Mouse (Mus musculus) embryonic facial prominence, embryonic 12.5 days (tissue): ENCODE results near the gene Cdh22. TPM values are rescaled to one million over a fixed set of nuclear protein-coding genes. Genes with fewer than 3 reads are reported as not detected.
A peak's percentile ranks its signal among the peaks of the same experiment; 100 is the strongest.

Experiments
- ATAC-seq: fragments of 200-750 bp; cut with Nextera tagmentation; 2 replicates; pipeline ENCODE4 v1.8.0; 2017; ENCODE audit not compliant: insufficient number of reproducible peaks, insufficient read depth, low FRiP score, low TSS enrichment
- H3K27ac ChIP-seq: fragments of 300-500 bp; sonication (generic); 2 replicates; pipeline ENCODE4 v1.5.1; 2016; ENCODE audit warnings: mild to moderate bottlenecking
- H3K27me3 ChIP-seq: fragments of 300-500 bp; sonication (generic); 2 replicates; pipeline ENCODE4 v1.6.1; 2016; ENCODE audit warnings: mild to moderate bottlenecking, moderate library complexity
- H3K36me3 ChIP-seq: fragments of 300-500 bp; sonication (generic); 2 replicates; pipeline ENCODE4 v1.6.1; 2016; ENCODE audit warnings: mild to moderate bottlenecking
- H3K4me1 ChIP-seq: fragments of 300-500 bp; sonication (generic); 2 replicates; pipeline ENCODE4 v1.6.1; 2016
- H3K4me2 ChIP-seq: fragments of 300-500 bp; sonication (generic); replicated peaks from 2 replicates; pipeline ENCODE4 v1.6.1; 2016; ENCODE audit warnings: mild to moderate bottlenecking, moderate library complexity
- H3K4me3 ChIP-seq: fragments of 300-500 bp; sonication (generic); 2 replicates; pipeline ENCODE4 v1.5.1; 2016; ENCODE audit warnings: mild to moderate bottlenecking
- H3K9ac ChIP-seq: fragments of 300-500 bp; sonication (generic); 2 replicates; pipeline ENCODE4 v1.6.1; 2016; ENCODE audit warnings: mild to moderate bottlenecking, moderate library complexity
- H3K9me3 ChIP-seq: fragments of 300-500 bp; sonication (generic); 2 replicates; pipeline ENCODE4 v1.6.1; 2016; ENCODE audit warnings: mild to moderate bottlenecking, moderate library complexity
- WGBS: fragments of 180-500 bp; shearing (Covaris S2); methylation state at CpG from one replicate; pipeline ENCODE4 v1.1.7; 2016; 5-methylcytosine and 5-hydroxymethylcytosine counted together
- polyA plus RNA-seq: library from polyadenylated mRNA; unstranded; fragments of >200 nt; fragmentation: Nextera tagmentation; extraction: Ambion mirVana; gene quantifications from 2 replicates; pipeline ENCODE4 v1.2.1, GENCODE M21; 2016

The Cdh22 gene
- polyA plus RNA-seq, 1 experiment from 2014 or later: 1.9 TPM

GRCm38 (mm10) chr2:165166664-165167435 lies 67.8 kb downstream of the Cdh22 start:
- Histone ChIP-seq H3K4me3 (no peak overlapping the region), H3K27me3 (peaks cover 56% of the 10 kb centered on the region), H3K36me3 (no peaks in the 10 kb centered on the region), H3K9ac (no peak overlapping the region), H3K9me3 (no peaks in the 10 kb centered on the region), H3K4me1 (peaks cover 4% of the 10 kb centered on the region; the same call in 1 of the 2 replicates), H3K4me2 (no peak overlapping the region), H3K27ac (no peak overlapping the region)
- 10% methylated on average over 18 of the region's 18 CpGs for WGBS
- no peak for ATAC-seq

- H3K4me3 ChIP-seq: no peak overlapping the region
- H3K36me3 ChIP-seq: no peaks in the 10 kb centered on the region
- H3K9ac ChIP-seq: no peak overlapping the region
- H3K4me2 ChIP-seq: no peak overlapping the region
- H3K27me3 ChIP-seq: peaks cover 41% of the 10 kb centered on the region
- H3K9me3 ChIP-seq: no peaks in the 10 kb centered on the region
- no peak overlapping the region for H3K27ac ChIP-seq
- WGBS: 6% methylated on average over 5 of the region's 5 CpGs
- ATAC-seq: no peak
- H3K4me1 ChIP-seq: peaks cover 4% of the 10 kb centered on the region; the same call in 1 of the 2 replicates
Measured at GRCm38 (mm10) chr2:165162221-165162620, 72.4 kb downstream of the Cdh22 start.

GRCm38 (mm10) chr2:165160466-165160865 lies 74.2 kb downstream of the Cdh22 start:
- H3K36me3 ChIP-seq: no peaks in the 10 kb centered on the region
- H3K9me3 ChIP-seq: no peaks in the 10 kb centered on the region
- no peak overlapping the region for H3K4me3 ChIP-seq
- WGBS: 14% methylated on average over 5 of the region's 5 CpGs
- peaks cover 27% of the 10 kb centered on the region for H3K27me3 ChIP-seq
- H3K27ac ChIP-seq: no peak overlapping the region
- H3K4me2 ChIP-seq: no peak overlapping the region
- H3K9ac ChIP-seq: no peak overlapping the region
- ATAC-seq: no peak
- H3K4me1 ChIP-seq: no peaks in the 10 kb centered on the region

GRCm38 (mm10) chr2:165159055-165159688 lies 75.5 kb downstream of the Cdh22 start:
- no peak for ATAC-seq
- H3K9me3 ChIP-seq: no peaks in the 10 kb centered on the region
- no peak overlapping the region for H3K4me3 ChIP-seq
- no peaks in the 10 kb centered on the region for H3K4me1 ChIP-seq
- H3K36me3 ChIP-seq: no peaks in the 10 kb centered on the region
- no peak overlapping the region for H3K9ac ChIP-seq
- 0 out of 2 replicates have a peak, but pooled peaks cover 15% of the 10 kb centered on the region for H3K27me3 ChIP-seq
- H3K4me2 ChIP-seq: no peak overlapping the region
- WGBS: 18% methylated on average over 15 of the region's 15 CpGs
- no peak overlapping the region for H3K27ac ChIP-seq

- WGBS: 61% methylated on average over 4 of the region's 4 CpGs
- H3K4me3 ChIP-seq: no peak overlapping the region
- H3K27ac ChIP-seq: no peak overlapping the region
- no peaks in the 10 kb centered on the region for H3K9me3 ChIP-seq
- no peak overlapping the region for H3K4me2 ChIP-seq
- no peak for ATAC-seq
- no peaks in the 10 kb centered on the region for H3K36me3 ChIP-seq
- peaks cover 14% of the 10 kb centered on the region; the same call in 1 of the 2 replicates for H3K27me3 ChIP-seq
- no peaks in the 10 kb centered on the region for H3K4me1 ChIP-seq
- H3K9ac ChIP-seq: no peak overlapping the region
Measured at GRCm38 (mm10) chr2:165158317-165158716, 76.3 kb downstream of the Cdh22 start.

- no peak overlapping the region for H3K27ac ChIP-seq
- H3K36me3 ChIP-seq: no peaks in the 10 kb centered on the region
- H3K27me3 ChIP-seq: peaks cover 16% of the 10 kb centered on the region; the same call in 1 of the 2 replicates
- H3K4me2 ChIP-seq: no peak overlapping the region
- no peak overlapping the region for H3K4me3 ChIP-seq
- no peaks in the 10 kb centered on the region for H3K9me3 ChIP-seq
- ATAC-seq: no peak
- H3K9ac ChIP-seq: no peak overlapping the region
- 64% methylated on average over 11 of the region's 11 CpGs for WGBS
- no peaks in the 10 kb centered on the region for H3K4me1 ChIP-seq
Measured at GRCm38 (mm10) chr2:165157900-165158299, 76.8 kb downstream of the Cdh22 start.

- no peak for ATAC-seq
- H3K9ac ChIP-seq: no peak overlapping the region
- H3K36me3 ChIP-seq: no peaks in the 10 kb centered on the region
- peaks cover 16% of the 10 kb centered on the region; the same call in 1 of the 2 replicates for H3K27me3 ChIP-seq
- no peak overlapping the region for H3K4me3 ChIP-seq
- WGBS: 47% methylated on average over 12 of the region's 12 CpGs
- no peak overlapping the region for H3K4me2 ChIP-seq
- H3K27ac ChIP-seq: no peak overlapping the region
- no peaks in the 10 kb centered on the region for H3K4me1 ChIP-seq
- no peaks in the 10 kb centered on the region for H3K9me3 ChIP-seq
Measured at GRCm38 (mm10) chr2:165153006-165153405, 81.6 kb downstream of the Cdh22 start.

- no peaks in the 10 kb centered on the region for H3K36me3 ChIP-seq
- H3K4me1 ChIP-seq: 0 out of 2 replicates have a peak, but pooled peaks cover 3% of the 10 kb centered on the region
- no peak for ATAC-seq
- 71% methylated on average over 3 of the region's 3 CpGs for WGBS
- H3K27me3 ChIP-seq: peaks cover 10% of the 10 kb centered on the region; the same call in 1 of the 2 replicates
- no peak overlapping the region for H3K27ac ChIP-seq
- H3K4me3 ChIP-seq: no peak overlapping the region
- H3K9ac ChIP-seq: no peak overlapping the region
- no peaks in the 10 kb centered on the region for H3K9me3 ChIP-seq
- H3K4me2 ChIP-seq: no peak overlapping the region
Measured at GRCm38 (mm10) chr2:165149741-165150140, 84.9 kb downstream of the Cdh22 start.

- ATAC-seq: no peak
- Histone ChIP-seq H3K9ac (no peak overlapping the region), H3K36me3 (no peaks in the 10 kb centered on the region), H3K9me3 (no peaks in the 10 kb centered on the region), H3K27ac (no peak overlapping the region), H3K4me1 (peaks cover 7% of the 10 kb centered on the region; the same call in 1 of the 2 replicates), H3K27me3 (peaks cover 28% of the 10 kb centered on the region), H3K4me2 (no peak overlapping the region), H3K4me3 (no peak overlapping the region)
- WGBS: 63% methylated on average over 13 of the region's 13 CpGs
Measured at GRCm38 (mm10) chr2:165145821-165146220, 88.8 kb downstream of the Cdh22 start.

GRCm38 (mm10) chr2:165143487-165143886 lies 91.2 kb downstream of the Cdh22 start:
- peaks cover 16% of the 10 kb centered on the region for H3K4me1 ChIP-seq
- H3K27ac ChIP-seq: no peak overlapping the region
- H3K27me3 ChIP-seq: peaks cover 29% of the 10 kb centered on the region
- H3K9ac ChIP-seq: no peak overlapping the region
- WGBS: 80% methylated on average over 14 of the region's 14 CpGs
- no peak for ATAC-seq
- no peaks in the 10 kb centered on the region for H3K36me3 ChIP-seq
- no peak overlapping the region for H3K4me3 ChIP-seq
- no peaks in the 10 kb centered on the region for H3K9me3 ChIP-seq
- no peak overlapping the region for H3K4me2 ChIP-seq

GRCm38 (mm10) chr2:165136049-165136448 lies 98.6 kb downstream of the Cdh22 start:
- ATAC-seq: no peak
- Histone ChIP-seq H3K9me3 (no peaks in the 10 kb centered on the region), H3K4me2 (no peak overlapping the region), H3K27me3 (peaks cover 27% of the 10 kb centered on the region), H3K36me3 (no peaks in the 10 kb centered on the region), H3K4me3 (no peak overlapping the region), H3K9ac (no peak overlapping the region), H3K27ac (peak overlapping the region; percentile 30; the same call in 1 of the 2 replicates), H3K4me1 (peaks cover 38% of the 10 kb centered on the region)
- 13% methylated on average over 16 of the region's 16 CpGs for WGBS

- no peaks in the 10 kb centered on the region for H3K9me3 ChIP-seq
- H3K4me2 ChIP-seq: peak overlapping the region; percentile 32
- H3K4me3 ChIP-seq: no peak overlapping the region
- H3K9ac ChIP-seq: no peak overlapping the region
- no peaks in the 10 kb centered on the region for H3K36me3 ChIP-seq
- peak; percentile 45; the same call in 1 of the 2 replicates for ATAC-seq
- WGBS: 0% methylated on average over 14 of the region's 15 CpGs
- H3K4me1 ChIP-seq: peaks cover 27% of the 10 kb centered on the region
- H3K27ac ChIP-seq: peak overlapping the region; percentile 43; the same call in 1 of the 2 replicates
- H3K27me3 ChIP-seq: peaks cover 20% of the 10 kb centered on the region
Measured at GRCm38 (mm10) chr2:165133566-165133965, 101.1 kb downstream of the Cdh22 start.
